ENCODE assay signal across 26 mouse cellular contexts in the genomic region with DNA sequence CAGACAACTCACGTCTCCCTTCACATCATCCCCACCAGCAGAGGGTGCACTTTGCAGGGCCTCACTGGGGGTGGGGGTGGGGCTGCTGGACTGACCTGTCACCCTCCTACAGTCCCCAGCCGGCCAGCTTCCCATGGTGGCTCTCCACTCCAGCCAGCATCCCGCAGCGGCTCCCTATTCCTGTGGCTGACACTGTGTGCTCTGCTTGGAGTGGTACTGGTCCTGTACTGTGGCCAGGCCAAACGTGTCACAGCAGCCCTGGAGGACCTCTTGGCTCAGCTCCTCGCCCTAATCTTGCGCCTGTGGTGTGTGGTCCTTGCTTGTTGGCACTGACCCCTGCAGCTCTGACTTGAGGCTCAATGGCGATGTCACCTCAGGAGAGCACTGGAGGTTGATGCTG. TPM values are rescaled to one million over a fixed set of nuclear protein-coding genes. Genes with fewer than 3 reads are reported as not detected.
A peak's percentile ranks its signal among the peaks of the same experiment; 100 is the strongest.
DNase-seq lines count a peak whose midpoint lies in the region; TF ChIP-seq lines count a peak whose summit lies in the region.
"Had no signal": no experiment of that assay in that cellular context is flagged by ENCODE, and none has a peak within 500 bp of the region (broad histone marks: within the 10 kb centered on the region; RNA-seq: fewer than 3 reads in every experiment).

No protein-coding gene starts in this region.

- TF ChIP-seq RAD21 in MEL (IDR thresholded peaks at IDR 0.05; ENCODE audit: low read depth, low read length), result no peak

- H3K4me3 ChIP-seq in heart, embryonic 10.5 days, result no peak overlapping the region
- H3K4me3 ChIP-seq in liver, adult 2 months (ENCODE audit: insufficient read depth, low read depth, low read length), result no peak overlapping the region
- H3K4me3 ChIP-seq in MEL (ENCODE audit: control insufficient read depth in 1 of 2, insufficient read depth in 1 of 2, low read depth in 2 of 2, low read length in 2 of 2), result no peak overlapping the region
- H3K4me3 ChIP-seq: embryonic facial prominence, embryonic 15.5 days; heart, embryonic 13.5 days; limb, embryonic 13.5 days; midbrain, embryonic 12.5 days had no signal

- intact Hi-C loops in heart, postnatal 25 days (cut with DNase I), result loop anchor here (2.0 to 5.0 kb wide), 2 partner anchors 45 to 120 kb away; no protein-coding TSS in a partner anchor

- H3K79me2 ChIP-seq in liver, adult 2 months (ENCODE audit: control insufficient read depth, insufficient read depth, low read length), result no peaks in the 10 kb centered on the region
- H3K79me2 ChIP-seq in MEL (ENCODE audit: control insufficient read depth, insufficient read depth, low read length, poor library complexity), result no peaks in the 10 kb centered on the region

- peak; percentile 93 for DNase-seq in heart, adult 11 months
- no peak for DNase-seq in heart, embryonic 10.5 days (ENCODE audit: low spot score)
- DNase-seq in heart, postnatal 4 days, result peak; percentile 40
- DNase-seq in heart, postnatal 25 days (ENCODE audit: low spot score), result no peak
- no peak for DNase-seq in liver, adult 2 months (ENCODE audit: extremely low read depth, low read depth, low spot score)
- no peak for DNase-seq in liver
- no peak for DNase-seq in MEL (ENCODE audit: low read depth, low spot score)
- DNase-seq: adrenal gland, postnatal 25 days; cerebellum, adult 8-10 months; cerebellum, postnatal 36 days; gastrocnemius, postnatal 10 days; kidney, adult 8-10 months; kidney, postnatal 10 days; layer of hippocampus, postnatal 36 days; lung, adult 18-20 months; lung, postnatal 14 days; thymus, adult 2 months; thymus, postnatal 4 days had no signal

- TF ChIP-seq POLR2A in liver, adult 2 months (IDR thresholded peaks at IDR 0.05; ENCODE audit: extremely low read depth, insufficient read depth, low read length), result no peak
- no peak for TF ChIP-seq POLR2A in MEL (IDR thresholded peaks at IDR 0.05; ENCODE audit: control insufficient read depth in 1 of 2, insufficient read depth in 1 of 2, low read depth in 1 of 2, low read length in 2 of 2, poor library complexity in 1 of 2)

- WGBS in heart, embryonic 10.5 days, result 80% methylated on average over 8 of the region's 8 CpGs
- WGBS in liver, adult 2 months, result 71% methylated on average over 8 of the region's 8 CpGs

- no peak overlapping the region for H3K27ac ChIP-seq in heart, embryonic 10.5 days
- no peak overlapping the region for H3K27ac ChIP-seq in liver, adult 2 months (replicated peaks; ENCODE audit: insufficient read depth, low read depth, low read length)
- no peak overlapping the region for H3K27ac ChIP-seq in MEL (ENCODE audit: control insufficient read depth, low read depth, low read length)
- H3K27ac ChIP-seq: embryonic facial prominence, embryonic 15.5 days; heart, embryonic 13.5 days; limb, embryonic 13.5 days; midbrain, embryonic 12.5 days had no signal

- peak; percentile 34; the same call in 1 of the 2 replicates for TF ChIP-seq CTCF in liver, adult 2 months (IDR thresholded peaks at IDR 0.05; ENCODE audit: low read depth, low read length)
- peak in 2 of 3 experiments; percentile 27 to 41; a peak in 3 of 6 replicates for TF ChIP-seq CTCF in MEL (IDR thresholded peaks at IDR 0.05 in 2 of 3, conservative IDR thresholded peaks at IDR 0.05 in 1 of 3; ENCODE audit: control insufficient read depth in 1 of 3, insufficient read depth in 1 of 3, low read depth in 2 of 3, low read length in 3 of 3, poor library complexity in 1 of 3, severe bottlenecking in 1 of 3)

- H3K36me3 ChIP-seq in heart, embryonic 10.5 days, result peaks cover 8% of the 10 kb centered on the region; the same call in 1 of the 2 replicates
- no peaks in the 10 kb centered on the region for H3K36me3 ChIP-seq in liver, adult 2 months (ENCODE audit: control insufficient read depth, insufficient read depth, low read length)
- no peaks in the 10 kb centered on the region for H3K36me3 ChIP-seq in MEL (ENCODE audit: control insufficient read depth in 1 of 2, insufficient read depth in 2 of 2, low read length in 2 of 2)
- H3K36me3 ChIP-seq: embryonic facial prominence, embryonic 15.5 days; heart, embryonic 13.5 days; limb, embryonic 13.5 days; midbrain, embryonic 12.5 days had no signal

- H3K9ac ChIP-seq in liver, adult 2 months (ENCODE audit: low read depth, low read length), result no peak overlapping the region
- H3K9ac ChIP-seq in MEL (ENCODE audit: control insufficient read depth, low read depth, low read length, poor library complexity, severe bottlenecking), result no peak overlapping the region
- H3K9ac ChIP-seq: embryonic facial prominence, embryonic 15.5 days; heart, embryonic 13.5 days; limb, embryonic 13.5 days; midbrain, embryonic 12.5 days had no signal

- no peak for TF ChIP-seq EP300 in MEL (IDR thresholded peaks at IDR 0.05; ENCODE audit: low read depth in 1 of 2, low read length in 2 of 2)

- peaks cover 39% of the 10 kb centered on the region for H3K27me3 ChIP-seq in heart, embryonic 10.5 days (ENCODE audit: insufficient read depth, poor library complexity, severe bottlenecking)
- H3K27me3 ChIP-seq in liver, adult 2 months (ENCODE audit: control insufficient read depth, insufficient read depth, low read length), result no peaks in the 10 kb centered on the region
- no peaks in the 10 kb centered on the region for H3K27me3 ChIP-seq in MEL (ENCODE audit: control insufficient read depth in 1 of 2, insufficient read depth in 2 of 2, low read length in 2 of 2)

- no peaks in the 10 kb centered on the region for H3K9me3 ChIP-seq in heart, embryonic 10.5 days
- no peaks in the 10 kb centered on the region for H3K9me3 ChIP-seq in MEL (replicated peaks; ENCODE audit: insufficient read depth, low read length)
- H3K9me3 ChIP-seq: embryonic facial prominence, embryonic 15.5 days; heart, embryonic 13.5 days; limb, embryonic 13.5 days; midbrain, embryonic 12.5 days had no signal

- H3K4me1 ChIP-seq in heart, embryonic 10.5 days, result peaks cover 52% of the 10 kb centered on the region
- no peaks in the 10 kb centered on the region for H3K4me1 ChIP-seq in liver, adult 2 months (ENCODE audit: control insufficient read depth, insufficient read depth, low read length)
- no peaks in the 10 kb centered on the region for H3K4me1 ChIP-seq in MEL (ENCODE audit: control insufficient read depth in 1 of 2, insufficient read depth in 2 of 2, low read length in 2 of 2)
- H3K4me1 ChIP-seq: embryonic facial prominence, embryonic 15.5 days; limb, embryonic 13.5 days had no signal

TF ChIP-seq in MEL, 35 proteins besides CTCF, POLR2A, EP300 and RAD21:
- TF ChIP-seq ZMIZ1 (IDR thresholded peaks at IDR 0.05; ENCODE audit: low read depth, low read length) (no peak), TAL1 (IDR thresholded peaks at IDR 0.05; ENCODE audit: low read length) (no peak), ELF1 (IDR thresholded peaks at IDR 0.05; ENCODE audit: low read depth, low read length) (no peak), USF1 (IDR thresholded peaks at IDR 0.05; ENCODE audit: low read depth, low read length) (no peak), SMC3 (IDR thresholded peaks at IDR 0.05; ENCODE audit: low read depth, low read length) (0 out of 2 replicates have a peak, but pooled peaks have one; percentile 19), UBTF (IDR thresholded peaks at IDR 0.05; ENCODE audit: borderline replicate concordance, insufficient read depth, low read depth, low read length) (no peak), POLR2AphosphoS2 (IDR thresholded peaks at IDR 0.05; ENCODE audit: low read length) (no peak)
TF ChIP-seq in MEL: peak in this region for 1.

RNA-seq across cellular contexts. Expression of a gene that starts 8.5 kb away (rescaled TPM):
- polyA plus RNA-seq in heart, embryonic 10.5 days (2016; fragmentation: Nextera tagmentation; extraction: Ambion mirVana), result 5.6 and 12.4 TPM in 2 replicates
- 10 to 100 TPM; 25.6 to 26.5 TPM for total RNA-seq in heart, postnatal 4 days (2021)
- total RNA-seq in heart, postnatal 25 days (2021), result 10 to 100 TPM; 24.6 to 26.9 TPM
- 0.07 and 0.09 TPM in 2 replicates for total RNA-seq in liver, adult 2 months (2014; rRNA removed)
- 0.07 TPM in 2 replicates for polyA plus RNA-seq in liver, adult 2 months (2012; rRNA removed)
- total RNA-seq in MEL (2012; rRNA removed), result not detected in 2 replicates
- not detected for polyA plus RNA-seq in MEL (2012; ENCODE audit: insufficient read depth in 1 of 2, insufficient read length in 2 of 2, low read depth in 1 of 2, low replicate concordance in 2 of 2, missing spikeins in 1 of 2)
- total RNA-seq: megakaryocyte progenitor cell, adult 5-6 weeks; monocyte, adult 5-6 weeks; neutrophil, adult 5-6 weeks had no signal
- polyA plus RNA-seq: hindbrain, embryonic 11.5 days; midbrain, embryonic 12.5 days had no signal

RNA-seq across cellular contexts. Expression of a gene that starts 18.8 kb away (rescaled TPM):
- polyA plus RNA-seq in heart, embryonic 10.5 days (2016; fragmentation: Nextera tagmentation; extraction: Ambion mirVana), result 1.2 and 1.5 TPM in 2 replicates
- total RNA-seq in heart, postnatal 4 days (2021), result under 1 TPM; 0.11 to 0.12 TPM
- total RNA-seq in heart, postnatal 25 days (2021), result not detected
- total RNA-seq in liver, adult 2 months (2014; rRNA removed), result 0.07 TPM in 1 of 2 replicates, not detected in the other
- not detected in 2 replicates for polyA plus RNA-seq in liver, adult 2 months (2012; rRNA removed)
- total RNA-seq in MEL (2012; rRNA removed), result 0.08 TPM in 1 of 2 replicates, not detected in the other
- polyA plus RNA-seq in MEL (2012; ENCODE audit: insufficient read depth in 1 of 2, insufficient read length in 2 of 2, low read depth in 1 of 2, low replicate concordance in 2 of 2, missing spikeins in 1 of 2), result under 1 TPM in 1 of 2 experiments, not detected in 1; 0.10 TPM
- total RNA-seq: megakaryocyte progenitor cell, adult 5-6 weeks; monocyte, adult 5-6 weeks; neutrophil, adult 5-6 weeks had no signal

Comparison
In these comparisons a context has a peak if more than half of its experiments do, and no peak if none do; other contexts are left out.
1. DNase-seq: peak in heart, adult 11 months (single experiment) and heart, postnatal 4 days (single experiment); none in heart, embryonic 10.5 days (single experiment), heart, postnatal 25 days (single experiment), liver, adult 2 months (single experiment), liver (single experiment) and MEL (single experiment).
2. RNA of a gene that starts 8.5 kb away (total RNA-seq): 24.6 to 26.9 TPM in heart, postnatal 25 days and 25.6 to 26.5 TPM in heart, postnatal 4 days; 0.07 to 0.09 TPM in liver, adult 2 months and not detected in MEL; every median in the first group is over 10 times any median in the second.